Mouse (Mus musculus): Measurements from ENCODE around the gene Dspp. TPM values are rescaled to one million over a fixed set of nuclear protein-coding genes. Genes with fewer than 3 reads are reported as not detected.

Dspp gene
- total and polyA plus RNA-seq, 3 experiments: not detected

DNA sequence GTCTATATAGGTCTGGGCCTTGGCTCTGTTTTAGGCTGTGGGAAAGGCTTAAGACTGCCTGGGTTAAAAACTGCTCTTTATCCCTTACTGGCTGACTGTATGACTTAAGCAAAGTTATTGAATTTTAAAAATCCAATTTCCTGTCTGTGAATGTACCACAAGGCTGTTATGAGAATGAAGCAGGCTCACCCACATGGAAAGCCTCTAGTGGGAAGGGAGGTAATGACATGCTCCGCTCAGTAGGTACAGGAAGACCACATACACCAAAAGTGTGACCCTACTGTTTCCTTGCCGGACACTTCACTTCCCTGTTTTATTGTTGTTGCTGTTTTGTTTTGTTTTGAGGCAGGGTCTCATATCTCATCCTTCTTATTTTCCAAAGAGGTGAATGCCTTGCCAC, 29.4 kb upstream of the Dspp start:
- TF ChIP-seq MAFK (IDR thresholded peaks at IDR 0.05; ENCODE audit: insufficient replicate concordance, low read length) (no peak), CTCF (conservative IDR thresholded peaks at IDR 0.05 in 1 of 2, IDR thresholded peaks at IDR 0.05 in 1 of 2; ENCODE audit: low read depth in 2 of 2, low read length in 2 of 2) (peak in 1 of 2 experiments; percentile 29; a peak in 2 of 4 replicates)
- peak; percentile 4 for DNase-seq (ENCODE audit: extremely low read depth)
- no peaks in the 10 kb centered on the region for H3K79me2 ChIP-seq (replicated peaks; ENCODE audit: control insufficient read depth, extremely low read depth, insufficient read depth, poor library complexity, severe bottlenecking)
- in situ Hi-C loops (cut with MboI; ENCODE audit: low pct_ligation_motif_present, low pct_unique_long_range_greater_than_20kb, low sequenced_read_pairs) (no loop called here), dilution Hi-C loops (cut with MboI; ENCODE audit: extremely low pct_ligation_motif_present, extremely low pct_unique_long_range_greater_than_20kb, low sequenced_read_pairs) (no loop called here)
- no peaks in the 10 kb centered on the region for H3K9me3 ChIP-seq (replicated peaks; ENCODE audit: low read length)
- no peaks in the 10 kb centered on the region for H3K27me3 ChIP-seq (replicated peaks)
- no peaks in the 10 kb centered on the region for H3K36me3 ChIP-seq (replicated peaks in 1 of 2; ENCODE audit: control insufficient read depth in 1 of 2, insufficient read depth in 1 of 2, low read length in 1 of 2)
- 0 out of 4 replicates have a peak, but pooled peaks cover 0 to 4% of the 10 kb centered on the region in 2 experiments for H3K4me1 ChIP-seq (ENCODE audit: control insufficient read depth in 1 of 2, insufficient read depth in 2 of 2)
- no peak overlapping the region for H3K9ac ChIP-seq (ENCODE audit: insufficient read depth, low read depth)
- no peak overlapping the region for H3K4me3 ChIP-seq (replicated peaks in 1 of 3; ENCODE audit: low read depth in 2 of 3, low read length in 2 of 3, poor library complexity in 1 of 3)
- H3K27ac ChIP-seq (ENCODE audit: insufficient read depth, low read depth): no peak overlapping the region
- no peak overlapping the region for H3K4me2 ChIP-seq (ENCODE audit: insufficient read depth, low read depth, poor library complexity, severe bottlenecking)

DNA sequence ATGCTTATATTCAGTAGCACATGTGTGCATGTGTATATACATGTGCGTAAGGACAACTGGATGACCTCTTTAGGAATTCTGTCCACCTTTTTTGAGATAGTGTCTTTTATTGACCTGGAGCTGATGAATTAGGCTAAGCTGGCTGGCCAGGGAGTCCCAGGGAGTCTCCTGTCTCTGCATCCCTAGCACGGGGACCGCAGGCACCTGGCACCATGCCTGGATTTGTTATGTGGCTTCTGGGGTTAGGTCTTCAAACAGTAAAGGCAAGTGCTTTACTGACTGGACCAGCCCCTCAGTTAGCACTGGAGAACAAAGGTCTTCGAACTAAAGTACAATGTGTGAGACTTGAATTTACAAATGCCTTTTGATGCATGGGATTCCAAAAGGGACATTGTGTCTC, 26.5 kb upstream of the Dspp start:
- H3K4me3 ChIP-seq (replicated peaks in 1 of 3; ENCODE audit: low read depth in 2 of 3, low read length in 2 of 3, poor library complexity in 1 of 3): no peak overlapping the region
- H3K4me2 ChIP-seq (ENCODE audit: insufficient read depth, low read depth, poor library complexity, severe bottlenecking): no peak overlapping the region
- H3K27ac ChIP-seq (ENCODE audit: insufficient read depth, low read depth): no peak overlapping the region
- no peak overlapping the region for H3K9ac ChIP-seq (ENCODE audit: insufficient read depth, low read depth)
- dilution Hi-C loops (cut with MboI; ENCODE audit: extremely low pct_ligation_motif_present, extremely low pct_unique_long_range_greater_than_20kb, low sequenced_read_pairs): no loop called here
- no peaks in the 10 kb centered on the region for H3K79me2 ChIP-seq (replicated peaks; ENCODE audit: control insufficient read depth, extremely low read depth, insufficient read depth, poor library complexity, severe bottlenecking)
- in situ Hi-C loops (cut with MboI; ENCODE audit: low pct_ligation_motif_present, low pct_unique_long_range_greater_than_20kb, low sequenced_read_pairs): no loop called here
- no peaks in the 10 kb centered on the region for H3K9me3 ChIP-seq (replicated peaks; ENCODE audit: low read length)
- no peaks in the 10 kb centered on the region for H3K36me3 ChIP-seq (replicated peaks in 1 of 2; ENCODE audit: control insufficient read depth in 1 of 2, insufficient read depth in 1 of 2, low read length in 1 of 2)
- TF ChIP-seq NELFE (IDR thresholded peaks at IDR 0.05; ENCODE audit: low read depth, low read length): no peak
- TF ChIP-seq CHD1 (IDR thresholded peaks at IDR 0.05; ENCODE audit: low read depth, low read length): no peak
- TF ChIP-seq EP300 (IDR thresholded peaks at IDR 0.05; ENCODE audit: low read length): no peak
- TF ChIP-seq NRF1 (IDR thresholded peaks at IDR 0.05; ENCODE audit: low read depth, low read length): no peak
- no peak for TF ChIP-seq IRF4 (IDR thresholded peaks at IDR 0.05; ENCODE audit: low read depth, low read length)
- TF ChIP-seq ZC3H11A (IDR thresholded peaks at IDR 0.05; ENCODE audit: low read depth, low read length): no peak
- no peak for TF ChIP-seq ZNF384 (IDR thresholded peaks at IDR 0.05; ENCODE audit: low read depth, low read length)
- TF ChIP-seq CHD2 (IDR thresholded peaks at IDR 0.05; ENCODE audit: low read length): no peak
- TF ChIP-seq MAFK (IDR thresholded peaks at IDR 0.05; ENCODE audit: insufficient replicate concordance, low read length): no peak
- no peak for TF ChIP-seq MAZ (IDR thresholded peaks at IDR 0.05; ENCODE audit: low read depth, low read length)
- TF ChIP-seq SIN3A (IDR thresholded peaks at IDR 0.05; ENCODE audit: low read length): no peak
- no peaks in the 10 kb centered on the region for H3K27me3 ChIP-seq (replicated peaks)
- H3K4me1 ChIP-seq (ENCODE audit: control insufficient read depth in 1 of 2, insufficient read depth in 2 of 2): 0 out of 4 replicates have a peak, but pooled peaks cover 0 to 4% of the 10 kb centered on the region in 2 experiments
- no peak for DNase-seq (ENCODE audit: extremely low read depth)

DNA sequence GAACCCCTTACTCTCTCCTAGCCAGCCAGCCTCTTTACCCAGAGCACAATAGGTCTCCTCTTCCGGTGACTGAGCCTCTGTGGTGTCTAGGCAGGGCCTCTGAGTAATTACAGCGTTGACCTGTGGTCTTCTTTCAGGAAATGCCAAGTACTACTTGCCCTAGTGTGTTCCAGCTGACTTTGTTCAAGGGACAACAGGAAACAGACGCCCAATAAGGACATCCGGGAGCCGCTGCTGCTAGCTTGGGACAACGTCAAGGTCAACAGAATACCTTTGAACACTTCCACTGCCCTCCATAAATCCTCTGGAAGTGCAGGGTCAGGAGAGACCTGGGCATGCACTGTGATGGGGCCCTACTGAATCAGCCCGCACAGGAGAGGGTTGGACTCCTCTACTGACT, 21.2 kb upstream of the Dspp start:
- no peak overlapping the region for H3K4me3 ChIP-seq (replicated peaks in 1 of 3; ENCODE audit: low read depth in 2 of 3, low read length in 2 of 3, poor library complexity in 1 of 3)
- H3K79me2 ChIP-seq (replicated peaks; ENCODE audit: control insufficient read depth, extremely low read depth, insufficient read depth, poor library complexity, severe bottlenecking): no peaks in the 10 kb centered on the region
- H3K4me1 ChIP-seq (ENCODE audit: control insufficient read depth in 1 of 2, insufficient read depth in 2 of 2): no peaks in the 10 kb centered on the region
- no peak overlapping the region for H3K27ac ChIP-seq (ENCODE audit: insufficient read depth, low read depth)
- dilution Hi-C loops (cut with MboI; ENCODE audit: extremely low pct_ligation_motif_present, extremely low pct_unique_long_range_greater_than_20kb, low sequenced_read_pairs): no loop called here
- in situ Hi-C loops (cut with MboI; ENCODE audit: low pct_ligation_motif_present, low pct_unique_long_range_greater_than_20kb, low sequenced_read_pairs): no loop called here
- H3K4me2 ChIP-seq (ENCODE audit: insufficient read depth, low read depth, poor library complexity, severe bottlenecking): no peak overlapping the region
- H3K9ac ChIP-seq (ENCODE audit: insufficient read depth, low read depth): no peak overlapping the region
- no peaks in the 10 kb centered on the region for H3K27me3 ChIP-seq (replicated peaks)
- TF ChIP-seq EP300 (IDR thresholded peaks at IDR 0.05; ENCODE audit: low read length) (no peak), RCOR1 (conservative IDR thresholded peaks at IDR 0.05; ENCODE audit: low read depth, low read length) (no peak), KAT2A (IDR thresholded peaks at IDR 0.05; ENCODE audit: insufficient replicate concordance, low read length) (no peak), JUN (IDR thresholded peaks at IDR 0.05; ENCODE audit: insufficient read depth, low read depth, low read length) (no peak), HCFC1 (IDR thresholded peaks at IDR 0.05; ENCODE audit: low read depth, low read length) (no peak), GABPA (IDR thresholded peaks at IDR 0.05; ENCODE audit: insufficient replicate concordance, low read depth, low read length) (no peak), JUND (conservative IDR thresholded peaks at IDR 0.05; ENCODE audit: low read depth, low read length) (no peak), E2F4 (IDR thresholded peaks at IDR 0.05; ENCODE audit: insufficient replicate concordance, low read depth, low read length) (no peak), MAX (IDR thresholded peaks at IDR 0.05; ENCODE audit: low read length) (no peak), USF1 (IDR thresholded peaks at IDR 0.05; ENCODE audit: low read depth, low read length) (no peak), ZNF384 (IDR thresholded peaks at IDR 0.05; ENCODE audit: low read depth, low read length) (no peak), RAD21 (IDR thresholded peaks at IDR 0.05; ENCODE audit: low read depth, low read length) (no peak), MXI1 (IDR thresholded peaks at IDR 0.05; ENCODE audit: low read depth, low read length) (no peak), BHLHE40 (IDR thresholded peaks at IDR 0.05; ENCODE audit: low read depth, low read length) (no peak), ETS1 (conservative IDR thresholded peaks at IDR 0.05; ENCODE audit: low read depth, low read length) (no peak), SIN3A (IDR thresholded peaks at IDR 0.05; ENCODE audit: low read length) (no peak)
- no peaks in the 10 kb centered on the region for H3K36me3 ChIP-seq (replicated peaks in 1 of 2; ENCODE audit: control insufficient read depth in 1 of 2, insufficient read depth in 1 of 2, low read length in 1 of 2)
- no peaks in the 10 kb centered on the region for H3K9me3 ChIP-seq (replicated peaks; ENCODE audit: low read length)
- no peak for DNase-seq (ENCODE audit: extremely low read depth)
